Mouse (Mus musculus): ENCODE measurements at regions not wholly inside any gene's neighbourhood (a gene's known extent, or its start where the extent isn't known, plus 50 kb on each side); places are given as distances from the start of the nearest gene placed in this dataset.

- DNase-seq (ENCODE audit: low spot score), result no peak
These were observed 55.5 kb upstream of the Trio start for GRCm38 (mm10) chr15:28081147-28081546.

- DNase-seq (ENCODE audit: low spot score), result no peak
These were observed 56.8 kb upstream of the Trio start for GRCm38 (mm10) chr15:28082411-28082810.

- peak; percentile 4 for DNase-seq (ENCODE audit: low spot score)
These were observed 80.3 kb upstream of the Trio start for GRCm38 (mm10) chr15:28105956-28106355.

- no peak for DNase-seq (ENCODE audit: low spot score)
These were observed 84.3 kb upstream of the Trio start for GRCm38 (mm10) chr15:28109916-28110315.

GRCm38 (mm10) chr15:28113491-28113890, 87.8 kb upstream of the Trio start:
- no peak for DNase-seq (ENCODE audit: low spot score)

GRCm38 (mm10) chr15:28114180-28114747, 88.6 kb upstream of the Trio start:
- DNase-seq (ENCODE audit: low spot score), result no peak

GRCm38 (mm10) chr15:28126846-28127245, 76.7 kb upstream of the Dnah5 start:
- DNase-seq (ENCODE audit: low spot score), result no peak

- no peak for DNase-seq (ENCODE audit: low spot score)
These were observed 74.0 kb upstream of the Dnah5 start for GRCm38 (mm10) chr15:28129536-28129935.

GRCm38 (mm10) chr15:28131546-28131945, 72.0 kb upstream of the Dnah5 start:
- DNase-seq (ENCODE audit: low spot score), result no peak

GRCm38 (mm10) chr15:28133171-28133810, 70.3 kb upstream of the Dnah5 start:
- DNase-seq (ENCODE audit: low spot score), result no peak

GRCm38 (mm10) chr15:28134206-28134605, 69.3 kb upstream of the Dnah5 start:
- no peak for DNase-seq (ENCODE audit: low spot score)

GRCm38 (mm10) chr15:28138806-28139205, 64.7 kb upstream of the Dnah5 start:
- DNase-seq (ENCODE audit: low spot score), result no peak

- DNase-seq (ENCODE audit: low spot score), result no peak
These were observed 63.3 kb upstream of the Dnah5 start for GRCm38 (mm10) chr15:28140301-28140700.

- no peak for DNase-seq (ENCODE audit: low spot score)
These were observed 62.2 kb upstream of the Dnah5 start for GRCm38 (mm10) chr15:28141345-28141744.

GRCm38 (mm10) chr15:28144217-28144616, 59.3 kb upstream of the Dnah5 start:
- DNase-seq (ENCODE audit: low spot score), result no peak

GRCm38 (mm10) chr15:28144846-28145245, 58.7 kb upstream of the Dnah5 start:
- DNase-seq (ENCODE audit: low spot score), result no peak

- DNase-seq (ENCODE audit: low spot score), result no peak
These were observed 51.9 kb upstream of the Dnah5 start for GRCm38 (mm10) chr15:28151678-28152077.
